Mouse (Mus musculus): ENCODE results near the gene Hfm1. TPM values are rescaled to one million over a fixed set of nuclear protein-coding genes. Genes with fewer than 3 reads are reported as not detected.

Hfm1 gene
- polyA plus RNA-seq, 1 experiment = 0.16 TPM

GRCm38 (mm10) chr5:106824716-106825115 lies 101.4 kb downstream of the Hfm1 start:
- Histone ChIP-seq H3K4me1 (peaks cover 17% of the 10 kb centered on the region), H3K4me3 (replicated peaks) (no peak overlapping the region)

DNA sequence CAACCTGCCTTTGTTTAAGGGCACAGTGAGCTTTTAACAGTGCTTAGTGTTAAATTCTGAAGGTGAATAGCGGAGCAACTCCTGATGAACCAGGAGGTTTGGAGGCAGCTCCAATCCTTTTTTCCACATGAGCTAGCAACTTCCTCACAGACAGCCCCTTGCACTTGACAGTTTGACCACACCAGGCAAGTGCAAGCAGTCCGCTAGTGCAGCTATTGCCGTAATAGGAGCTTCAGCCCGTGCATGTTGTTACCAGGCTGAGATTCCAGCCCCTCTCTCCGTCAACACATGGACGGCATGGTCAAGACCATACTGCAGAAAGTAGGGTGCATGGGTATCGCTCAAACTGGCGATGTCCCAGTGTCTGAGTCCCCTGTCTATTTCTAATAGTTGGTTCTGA lies 106.5 kb downstream of the Hfm1 start:
- Histone ChIP-seq H3K36me3 (replicated peaks; ENCODE audit: low read length) (no peaks in the 10 kb centered on the region), H3K9me3 (no peaks in the 10 kb centered on the region), H3K4me3 (replicated peaks) (peak overlapping the region; percentile 12), H3K4me1 (peaks cover 44% of the 10 kb centered on the region), H3K27me3 (replicated peaks) (peaks cover 26% of the 10 kb centered on the region)
- TF ChIP-seq FLI1 (IDR thresholded peaks at IDR 0.05; ENCODE audit: low read length) (no peak), GATA1 (IDR thresholded peaks at IDR 0.05; ENCODE audit: borderline replicate concordance, low read length) (no peak)

More at GRCm38 (mm10) chr5:106824716-106825115, 101.4 kb downstream of the Hfm1 start:
- Histone ChIP-seq H3K36me3 (replicated peaks; ENCODE audit: low read length) (no peaks in the 10 kb centered on the region), H3K27me3 (replicated peaks) (peaks cover 37% of the 10 kb centered on the region), H3K9me3 (peaks cover 8% of the 10 kb centered on the region)
- TF ChIP-seq GATA1 (IDR thresholded peaks at IDR 0.05; ENCODE audit: borderline replicate concordance, low read length) (no peak), FLI1 (IDR thresholded peaks at IDR 0.05; ENCODE audit: low read length) (no peak)

DNA sequence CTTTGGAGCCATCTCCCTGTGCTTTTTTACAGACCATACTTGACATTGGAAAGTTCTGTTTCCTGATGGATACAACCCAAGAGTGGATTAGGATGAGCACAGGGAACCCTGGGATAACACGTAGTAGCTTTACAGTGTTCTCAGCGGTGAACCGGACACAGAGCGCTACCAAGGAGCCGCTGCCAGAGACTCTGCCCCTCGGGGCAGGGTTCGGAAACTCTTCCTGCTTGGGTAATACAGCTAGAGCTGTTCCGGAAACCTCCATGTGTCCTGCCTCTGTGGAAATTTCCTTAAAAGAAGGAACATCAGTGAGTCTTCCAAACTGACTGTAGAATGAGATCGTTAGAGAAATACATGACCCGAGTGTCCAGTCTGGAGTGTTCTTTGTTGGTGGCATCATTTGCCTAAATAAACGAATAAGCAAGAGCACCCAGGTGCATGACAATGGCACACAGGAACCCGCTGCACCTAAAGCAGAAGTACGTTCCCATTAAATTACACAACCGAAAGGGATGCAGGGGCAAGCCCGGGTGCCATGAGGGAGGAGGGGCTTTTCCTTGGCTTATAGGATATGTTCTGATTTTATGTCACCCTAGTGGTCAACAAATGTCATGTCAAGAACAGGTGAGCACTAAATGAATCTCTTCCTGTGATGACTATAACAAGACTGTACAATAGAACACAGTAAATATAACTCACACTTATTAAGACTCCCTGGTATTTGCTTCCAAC lies 110.0 kb downstream of the Hfm1 start:
- TF ChIP-seq FLI1 (IDR thresholded peaks at IDR 0.05; ENCODE audit: low read length) (no peak), GATA1 (IDR thresholded peaks at IDR 0.05; ENCODE audit: borderline replicate concordance, low read length) (no peak)
- peak overlapping the region; percentile 26 for H3K4me3 ChIP-seq (replicated peaks)
- peaks cover 74% of the 10 kb centered on the region for H3K4me1 ChIP-seq
- no peaks in the 10 kb centered on the region for H3K36me3 ChIP-seq (replicated peaks; ENCODE audit: low read length)
- no peaks in the 10 kb centered on the region for H3K9me3 ChIP-seq
- peaks cover 36% of the 10 kb centered on the region for H3K27me3 ChIP-seq (replicated peaks)

DNA sequence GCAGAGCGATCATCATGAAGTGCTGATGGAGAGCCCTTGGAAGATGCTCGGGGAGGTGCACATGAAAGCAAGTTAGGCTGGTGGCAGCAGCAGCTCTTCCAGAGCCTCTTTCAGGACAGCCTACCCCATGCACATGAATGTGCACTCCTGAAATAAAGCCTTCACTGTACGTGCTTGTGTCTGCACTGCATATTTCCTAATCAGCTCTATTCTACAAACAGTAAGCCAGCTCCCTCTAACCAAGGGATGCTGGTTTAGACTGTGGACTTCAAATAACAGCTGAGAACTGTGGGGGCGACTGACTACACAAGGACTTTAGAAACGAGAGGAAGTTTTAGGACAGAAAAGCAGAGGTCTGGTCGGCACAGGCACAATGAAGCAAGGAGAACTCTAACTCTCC lies 111.5 kb downstream of the Hfm1 start:
- TF ChIP-seq FLI1 (IDR thresholded peaks at IDR 0.05; ENCODE audit: low read length) (no peak), GATA1 (IDR thresholded peaks at IDR 0.05; ENCODE audit: borderline replicate concordance, low read length) (no peak)
- peaks cover 76% of the 10 kb centered on the region for H3K4me1 ChIP-seq
- H3K36me3 ChIP-seq (replicated peaks; ENCODE audit: low read length) = no peaks in the 10 kb centered on the region

DNA sequence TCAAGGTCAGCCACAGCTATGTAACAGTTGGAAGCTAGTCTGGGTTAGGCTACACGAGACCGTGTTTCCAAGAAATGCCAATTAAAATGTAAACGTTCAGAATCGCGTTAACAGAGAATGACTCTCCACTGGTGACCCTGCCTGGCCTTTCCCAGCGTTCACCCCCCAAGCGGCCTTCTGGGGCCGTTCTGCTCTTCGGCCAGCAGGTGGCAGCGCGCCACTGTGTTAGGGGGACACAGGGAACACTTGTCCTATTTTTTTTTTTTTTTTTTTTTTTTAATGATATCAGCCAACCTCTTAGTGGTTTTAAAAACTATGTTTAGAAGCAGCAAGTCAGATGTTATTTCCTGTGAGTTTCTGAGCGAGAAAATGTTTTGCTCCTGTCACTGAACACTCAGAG lies 123.0 kb downstream of the Hfm1 start:
- Histone ChIP-seq H3K27me3 (replicated peaks) (peaks cover 16% of the 10 kb centered on the region), H3K36me3 (replicated peaks; ENCODE audit: low read length) (no peaks in the 10 kb centered on the region)

More for the DNA sequence above, 111.5 kb downstream of the Hfm1 start:
- Histone ChIP-seq H3K4me3 (replicated peaks) (peak overlapping the region; percentile 69), H3K9me3 (no peaks in the 10 kb centered on the region), H3K27me3 (replicated peaks) (peaks cover 41% of the 10 kb centered on the region)

DNA sequence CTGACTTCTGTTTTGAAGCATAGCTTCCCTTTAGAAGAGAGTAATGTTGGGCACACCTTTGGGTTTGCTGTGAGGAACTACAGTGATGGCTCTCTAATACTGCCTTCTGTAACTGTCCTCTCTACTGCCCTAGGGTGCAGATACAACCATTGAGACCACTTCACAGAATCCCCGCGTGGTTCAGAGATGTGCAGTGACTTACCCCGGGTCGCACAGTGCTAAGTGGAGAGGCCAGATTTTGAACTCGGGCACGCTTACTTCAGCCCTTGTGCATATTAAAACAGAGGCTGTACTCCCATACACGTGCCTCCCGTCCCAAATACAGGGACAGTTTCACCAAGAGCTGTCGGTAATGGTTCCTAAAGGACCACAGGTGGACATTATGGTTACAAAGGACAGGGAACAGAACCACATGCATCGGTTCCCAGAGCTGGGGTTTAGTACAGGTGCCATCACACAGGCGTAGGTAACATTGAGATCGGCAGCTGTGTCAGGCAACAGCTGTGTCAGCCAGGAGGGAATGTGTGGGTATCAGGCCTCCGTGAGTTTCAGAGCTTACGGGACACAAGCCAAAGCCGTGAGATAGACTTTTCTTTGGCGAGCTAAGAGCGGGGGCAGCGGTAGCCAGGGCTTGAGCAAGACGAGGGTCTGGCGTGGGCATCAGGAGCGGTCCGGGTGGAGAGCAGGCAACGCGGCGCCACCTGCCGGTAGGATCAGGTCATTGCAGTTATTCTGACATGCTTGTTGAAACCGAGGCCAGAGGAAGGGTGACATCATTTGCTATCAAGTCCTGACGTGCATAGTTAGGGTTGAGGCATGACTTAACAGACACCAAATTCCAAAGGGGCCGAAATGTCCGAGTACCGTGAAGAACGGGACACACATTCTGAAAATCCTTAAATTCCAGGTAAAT lies 124.0 kb downstream of the Hfm1 start:
- Histone ChIP-seq H3K4me1 (peaks cover 48% of the 10 kb centered on the region), H3K9me3 (no peaks in the 10 kb centered on the region), H3K36me3 (replicated peaks; ENCODE audit: low read length) (no peaks in the 10 kb centered on the region), H3K4me3 (replicated peaks) (peak overlapping the region; percentile 90), H3K27me3 (replicated peaks) (peaks cover 15% of the 10 kb centered on the region)
- no peak for TF ChIP-seq GATA1 (IDR thresholded peaks at IDR 0.05; ENCODE audit: borderline replicate concordance, low read length)
- no peak for TF ChIP-seq FLI1 (IDR thresholded peaks at IDR 0.05; ENCODE audit: low read length)

More for the DNA sequence above, 123.0 kb downstream of the Hfm1 start:
- peak overlapping the region; percentile 90 for H3K4me3 ChIP-seq (replicated peaks)
- no peaks in the 10 kb centered on the region for H3K9me3 ChIP-seq
- TF ChIP-seq GATA1 (IDR thresholded peaks at IDR 0.05; ENCODE audit: borderline replicate concordance, low read length) = no peak
- no peak for TF ChIP-seq FLI1 (IDR thresholded peaks at IDR 0.05; ENCODE audit: low read length)
- H3K4me1 ChIP-seq = peaks cover 56% of the 10 kb centered on the region

DNA sequence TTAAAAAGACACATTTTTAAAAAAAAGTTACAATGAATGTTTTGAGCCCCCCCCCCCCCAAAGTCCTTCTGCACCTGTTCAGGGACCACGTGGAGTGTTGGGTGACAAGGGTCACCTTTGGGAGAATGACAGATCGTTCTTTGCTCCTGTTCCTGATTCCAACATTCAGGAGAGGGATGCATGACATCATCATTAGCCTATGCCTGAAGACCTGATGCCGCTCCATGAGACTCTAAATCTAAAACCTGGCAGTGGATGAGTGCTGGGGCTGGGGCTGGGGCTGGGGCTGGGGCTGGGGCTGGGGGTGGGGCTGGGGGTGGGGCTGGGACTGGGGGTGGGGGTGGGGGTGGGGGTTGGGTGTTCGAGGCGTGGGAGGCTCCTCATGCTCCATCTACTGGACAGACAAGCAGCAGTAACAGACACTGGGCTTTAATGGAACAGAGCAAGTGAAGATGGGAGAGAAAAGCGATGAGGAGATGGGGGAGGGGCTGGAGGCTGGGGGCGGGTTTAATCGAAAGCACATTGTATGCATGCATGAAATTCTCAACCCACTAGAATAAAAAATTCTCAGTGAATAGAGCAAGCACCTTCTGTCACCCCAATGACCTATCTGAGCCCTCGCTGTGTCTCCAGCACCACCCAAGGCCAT lies 124.8 kb downstream of the Hfm1 start:
- Histone ChIP-seq H3K9me3 (no peaks in the 10 kb centered on the region), H3K36me3 (replicated peaks; ENCODE audit: low read length) (no peaks in the 10 kb centered on the region), H3K27me3 (replicated peaks) (peaks cover 18% of the 10 kb centered on the region), H3K4me3 (replicated peaks) (no peak overlapping the region), H3K4me1 (peaks cover 47% of the 10 kb centered on the region)
- TF ChIP-seq FLI1 (IDR thresholded peaks at IDR 0.05; ENCODE audit: low read length) (no peak), GATA1 (IDR thresholded peaks at IDR 0.05; ENCODE audit: borderline replicate concordance, low read length) (no peak)

GRCm38 (mm10) chr5:106797896-106798295 lies 128.2 kb downstream of the Hfm1 start:
- Histone ChIP-seq H3K4me1 (peaks cover 15% of the 10 kb centered on the region), H3K36me3 (replicated peaks; ENCODE audit: low read length) (no peaks in the 10 kb centered on the region), H3K27me3 (replicated peaks) (peaks cover 33% of the 10 kb centered on the region), H3K4me3 (replicated peaks) (no peak overlapping the region), H3K9me3 (no peaks in the 10 kb centered on the region)
- TF ChIP-seq GATA1 (IDR thresholded peaks at IDR 0.05; ENCODE audit: borderline replicate concordance, low read length) (no peak), FLI1 (IDR thresholded peaks at IDR 0.05; ENCODE audit: low read length) (no peak)

DNA sequence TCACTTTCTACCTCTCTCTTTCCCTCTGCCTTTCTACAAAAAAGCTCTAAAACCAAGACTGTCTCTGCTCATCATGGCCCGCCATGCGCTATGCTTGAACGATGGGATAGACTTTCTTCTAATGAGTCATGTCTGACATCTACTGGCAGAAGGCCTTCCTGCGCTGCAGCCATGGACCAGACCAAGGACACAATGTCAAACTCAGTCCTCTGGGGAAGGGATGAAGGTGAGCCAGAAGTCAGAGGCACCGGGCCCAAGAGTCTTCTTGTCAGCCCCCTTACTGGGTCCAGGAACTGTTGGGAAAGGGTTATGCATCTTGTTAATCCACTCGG lies 134.9 kb downstream of the Hfm1 start:
- no peaks in the 10 kb centered on the region for H3K4me1 ChIP-seq
- peaks cover 24% of the 10 kb centered on the region for H3K27me3 ChIP-seq (replicated peaks)
- no peak overlapping the region for H3K4me3 ChIP-seq (replicated peaks)
- TF ChIP-seq FLI1 (IDR thresholded peaks at IDR 0.05; ENCODE audit: low read length) (no peak), GATA1 (IDR thresholded peaks at IDR 0.05; ENCODE audit: borderline replicate concordance, low read length) (no peak)
- peaks cover under 1% of the 10 kb centered on the region; the same call in 1 of the 2 replicates for H3K9me3 ChIP-seq
- no peaks in the 10 kb centered on the region for H3K36me3 ChIP-seq (replicated peaks; ENCODE audit: low read length)

Measured in megakaryocyte, embryonic 14.5 days (primary cell).